Mouse (Mus musculus): Measurements from ENCODE around the gene Actbl2. TPM values are rescaled to one million over a fixed set of nuclear protein-coding genes. Genes with fewer than 3 reads are reported as not detected.

Gene Actbl2
- polyA plus RNA-seq, 1 experiment from 2014 or later = not detected

DNA sequence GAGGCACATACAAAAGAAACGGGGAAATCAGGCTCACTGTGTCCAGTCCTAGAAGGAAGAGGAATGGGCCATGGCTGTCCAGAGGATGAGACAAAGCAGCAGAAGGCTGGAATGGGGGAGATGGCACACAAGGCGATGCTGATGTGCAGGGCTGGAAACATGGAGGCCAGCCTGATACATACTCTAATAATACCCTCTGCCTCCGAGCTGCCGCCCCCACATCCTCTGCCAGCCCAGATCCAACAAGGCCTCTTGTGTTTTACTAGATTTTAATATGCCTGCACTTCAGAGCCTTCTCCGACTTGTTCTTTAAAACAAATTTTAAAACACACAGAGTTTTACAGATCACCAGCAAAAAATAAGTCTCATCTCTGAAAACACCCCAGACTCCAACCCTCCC is 14.2 kb downstream of the Actbl2 start:
- no peaks in the 10 kb centered on the region for H3K36me3 ChIP-seq (ENCODE audit: control insufficient read depth, insufficient read depth, low read length)
- no peak overlapping the region for H3K4me3 ChIP-seq (ENCODE audit: control insufficient read depth in 1 of 2, insufficient read depth in 1 of 2, low read depth in 1 of 2, low read length in 2 of 2)
- no peak overlapping the region for H3K4me2 ChIP-seq (ENCODE audit: low read length)
- H3K27ac ChIP-seq (replicated peaks in 1 of 2; ENCODE audit: control insufficient read depth in 1 of 2, insufficient read depth in 1 of 2, low read depth in 2 of 2, low read length in 2 of 2) = no peak overlapping the region
- no peak for ATAC-seq (ENCODE audit: insufficient number of reproducible peaks, insufficient read depth, low FRiP score, low read depth)
- H3K4me1 ChIP-seq (ENCODE audit: control insufficient read depth in 2 of 2, insufficient read depth in 2 of 2, low read length in 2 of 2) = peaks cover 8 to 9% of the 10 kb centered on the region in 2 experiments; a peak in 3 of 4 replicates
- H3K9me3 ChIP-seq (ENCODE audit: control insufficient read depth, low read length) = no peaks in the 10 kb centered on the region
- WGBS = 66% methylated on average over 5 of the region's 5 CpGs
- no peaks in the 10 kb centered on the region for H3K27me3 ChIP-seq (ENCODE audit: control insufficient read depth, insufficient read depth, low read length)
- H3K9ac ChIP-seq (ENCODE audit: low read length) = no peak overlapping the region

DNA sequence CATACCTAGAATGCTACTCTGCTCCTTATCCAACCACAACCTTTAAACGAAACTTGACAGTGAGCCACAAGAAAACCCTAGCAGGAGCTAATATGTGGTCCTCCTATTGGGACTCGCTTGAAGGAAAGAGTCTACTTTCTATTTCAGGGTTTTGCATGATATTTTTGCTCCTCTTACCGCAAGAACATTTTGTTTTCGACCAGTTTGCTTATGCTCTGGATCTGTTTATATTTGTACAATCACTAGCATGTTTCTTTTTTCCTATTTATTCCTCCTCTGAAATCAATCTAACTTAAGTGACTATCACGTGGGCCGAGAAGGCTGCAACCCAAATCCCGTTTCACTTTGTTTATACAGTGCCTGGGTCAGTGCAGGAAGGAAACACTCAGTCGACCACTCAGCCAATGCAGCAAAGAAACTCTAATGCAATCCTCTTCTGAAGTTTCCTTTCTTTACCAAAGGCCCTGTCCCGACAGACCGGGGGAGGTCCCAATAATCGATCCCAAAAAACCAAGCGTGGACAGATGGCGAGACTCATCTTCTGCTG is 15.0 kb downstream of the Actbl2 start:
- H3K4me1 ChIP-seq (ENCODE audit: control insufficient read depth in 2 of 2, insufficient read depth in 2 of 2, low read length in 2 of 2) = peaks cover 8 to 9% of the 10 kb centered on the region in 2 experiments; a peak in 3 of 4 replicates
- H3K4me2 ChIP-seq (ENCODE audit: low read length) = no peak overlapping the region
- H3K36me3 ChIP-seq (ENCODE audit: control insufficient read depth, insufficient read depth, low read length) = no peaks in the 10 kb centered on the region
- no peaks in the 10 kb centered on the region for H3K9me3 ChIP-seq (ENCODE audit: control insufficient read depth, low read length)
- ATAC-seq (ENCODE audit: insufficient number of reproducible peaks, insufficient read depth, low FRiP score, low read depth) = no peak
- 71% methylated on average over 13 of the region's 13 CpGs for WGBS
- H3K4me3 ChIP-seq (ENCODE audit: control insufficient read depth in 1 of 2, insufficient read depth in 1 of 2, low read depth in 1 of 2, low read length in 2 of 2) = no peak overlapping the region
- H3K9ac ChIP-seq (ENCODE audit: low read length) = no peak overlapping the region
- H3K27ac ChIP-seq (replicated peaks in 1 of 2; ENCODE audit: control insufficient read depth in 1 of 2, insufficient read depth in 1 of 2, low read depth in 2 of 2, low read length in 2 of 2) = no peak overlapping the region
- H3K27me3 ChIP-seq (ENCODE audit: control insufficient read depth, insufficient read depth, low read length) = no peaks in the 10 kb centered on the region

- Histone ChIP-seq H3K36me3 (ENCODE audit: control insufficient read depth, insufficient read depth, low read length) (no peaks in the 10 kb centered on the region), H3K9me3 (ENCODE audit: control insufficient read depth, low read length) (no peaks in the 10 kb centered on the region), H3K4me1 (ENCODE audit: control insufficient read depth in 2 of 2, insufficient read depth in 2 of 2, low read length in 2 of 2) (peaks cover 4% of the 10 kb centered on the region in 2 experiments; a peak in 2 of 4 replicates), H3K27ac (replicated peaks in 1 of 2; ENCODE audit: control insufficient read depth in 1 of 2, insufficient read depth in 1 of 2, low read depth in 2 of 2, low read length in 2 of 2) (no peak overlapping the region), H3K9ac (ENCODE audit: low read length) (no peak overlapping the region), H3K27me3 (ENCODE audit: control insufficient read depth, insufficient read depth, low read length) (no peaks in the 10 kb centered on the region), H3K4me2 (ENCODE audit: low read length) (no peak overlapping the region), H3K4me3 (ENCODE audit: control insufficient read depth in 1 of 2, insufficient read depth in 1 of 2, low read depth in 1 of 2, low read length in 2 of 2) (no peak overlapping the region)
- ATAC-seq (ENCODE audit: insufficient number of reproducible peaks, insufficient read depth, low FRiP score, low read depth) = peak; percentile 24; the same call in 1 of the 2 replicates
- 58% methylated on average over 8 of the region's 8 CpGs for WGBS
Measured at GRCm38 (mm10) chr13:111271868-111272267, 17.1 kb downstream of the Actbl2 start.

GRCm38 (mm10) chr13:111286461-111287385 is 31.9 kb downstream of the Actbl2 start:
- Histone ChIP-seq H3K27ac (replicated peaks in 1 of 2; ENCODE audit: control insufficient read depth in 1 of 2, insufficient read depth in 1 of 2, low read depth in 2 of 2, low read length in 2 of 2) (no peak overlapping the region), H3K27me3 (ENCODE audit: control insufficient read depth, insufficient read depth, low read length) (no peaks in the 10 kb centered on the region), H3K9ac (ENCODE audit: low read length) (no peak overlapping the region), H3K4me3 (ENCODE audit: control insufficient read depth in 1 of 2, insufficient read depth in 1 of 2, low read depth in 1 of 2, low read length in 2 of 2) (no peak overlapping the region), H3K4me2 (ENCODE audit: low read length) (no peak overlapping the region), H3K36me3 (ENCODE audit: control insufficient read depth, insufficient read depth, low read length) (no peaks in the 10 kb centered on the region), H3K9me3 (ENCODE audit: control insufficient read depth, low read length) (peaks cover 6% of the 10 kb centered on the region; the same call in 1 of the 2 replicates), H3K4me1 (ENCODE audit: control insufficient read depth in 2 of 2, insufficient read depth in 2 of 2, low read length in 2 of 2) (peaks cover 3 to 4% of the 10 kb centered on the region in 2 experiments; a peak in 3 of 4 replicates)
- WGBS = 84% methylated on average over 10 of the region's 10 CpGs
- no peak for ATAC-seq (ENCODE audit: insufficient number of reproducible peaks, insufficient read depth, low FRiP score, low read depth)

- ATAC-seq (ENCODE audit: insufficient number of reproducible peaks, insufficient read depth, low FRiP score, low read depth) = no peak
- Histone ChIP-seq H3K9ac (ENCODE audit: low read length) (peak overlapping the region; percentile 43; the same call in 1 of the 2 replicates), H3K9me3 (ENCODE audit: control insufficient read depth, low read length) (no peaks in the 10 kb centered on the region), H3K36me3 (ENCODE audit: control insufficient read depth, insufficient read depth, low read length) (no peaks in the 10 kb centered on the region), H3K4me2 (ENCODE audit: low read length) (peak overlapping the region; percentile 25; the same call in 1 of the 2 replicates), H3K4me3 (ENCODE audit: control insufficient read depth in 1 of 2, insufficient read depth in 1 of 2, low read depth in 1 of 2, low read length in 2 of 2) (no peak overlapping the region), H3K27me3 (ENCODE audit: control insufficient read depth, insufficient read depth, low read length) (no peaks in the 10 kb centered on the region), H3K4me1 (ENCODE audit: control insufficient read depth in 2 of 2, insufficient read depth in 2 of 2, low read length in 2 of 2) (peaks cover 18 to 23% of the 10 kb centered on the region in 2 experiments), H3K27ac (replicated peaks in 1 of 2; ENCODE audit: control insufficient read depth in 1 of 2, insufficient read depth in 1 of 2, low read depth in 2 of 2, low read length in 2 of 2) (peak overlapping the region; percentile 87 to 94)
- 42% methylated on average over 17 of the region's 17 CpGs for WGBS
Measured at GRCm38 (mm10) chr13:111291161-111291957, 36.5 kb downstream of the Actbl2 start.

DNA sequence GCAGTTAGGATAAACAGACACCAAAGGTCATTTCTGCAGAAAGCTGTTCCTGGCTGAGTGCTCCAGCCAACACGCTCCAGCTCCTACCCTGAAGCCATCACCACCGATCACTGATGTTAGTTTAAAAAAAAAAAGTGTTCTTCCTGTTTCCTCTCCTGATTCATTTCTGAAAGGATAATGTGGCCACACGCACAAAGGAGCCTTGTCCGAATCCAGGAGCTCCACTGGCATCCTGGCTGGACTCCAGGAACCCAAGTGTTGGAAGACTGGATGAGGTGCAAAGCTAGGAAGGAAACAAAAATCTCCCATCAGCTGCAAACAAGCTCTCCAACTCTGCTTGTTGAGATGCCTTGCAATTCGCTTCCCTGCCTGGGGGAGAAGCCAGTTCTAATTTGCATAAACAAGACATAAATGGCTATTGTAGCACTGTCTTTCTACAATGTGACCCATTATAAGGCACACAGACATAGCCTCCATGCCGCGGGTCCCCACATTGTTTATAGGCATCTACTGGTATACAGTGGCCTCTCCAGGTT is 37.2 kb downstream of the Actbl2 start:
- Histone ChIP-seq H3K4me2 (ENCODE audit: low read length) (peak overlapping the region; percentile 25; the same call in 1 of the 2 replicates), H3K27ac (replicated peaks in 1 of 2; ENCODE audit: control insufficient read depth in 1 of 2, insufficient read depth in 1 of 2, low read depth in 2 of 2, low read length in 2 of 2) (peak overlapping the region; percentile 87 to 94), H3K9me3 (ENCODE audit: control insufficient read depth, low read length) (no peaks in the 10 kb centered on the region), H3K36me3 (ENCODE audit: control insufficient read depth, insufficient read depth, low read length) (no peaks in the 10 kb centered on the region), H3K9ac (ENCODE audit: low read length) (peak overlapping the region; percentile 43; the same call in 1 of the 2 replicates), H3K4me3 (ENCODE audit: control insufficient read depth in 1 of 2, insufficient read depth in 1 of 2, low read depth in 1 of 2, low read length in 2 of 2) (no peak overlapping the region), H3K27me3 (ENCODE audit: control insufficient read depth, insufficient read depth, low read length) (no peaks in the 10 kb centered on the region), H3K4me1 (ENCODE audit: control insufficient read depth in 2 of 2, insufficient read depth in 2 of 2, low read length in 2 of 2) (peaks cover 18 to 27% of the 10 kb centered on the region in 2 experiments)
- peak; percentile 78 for ATAC-seq (ENCODE audit: insufficient number of reproducible peaks, insufficient read depth, low FRiP score, low read depth)
- 34% methylated on average over 7 of the region's 7 CpGs for WGBS

DNA sequence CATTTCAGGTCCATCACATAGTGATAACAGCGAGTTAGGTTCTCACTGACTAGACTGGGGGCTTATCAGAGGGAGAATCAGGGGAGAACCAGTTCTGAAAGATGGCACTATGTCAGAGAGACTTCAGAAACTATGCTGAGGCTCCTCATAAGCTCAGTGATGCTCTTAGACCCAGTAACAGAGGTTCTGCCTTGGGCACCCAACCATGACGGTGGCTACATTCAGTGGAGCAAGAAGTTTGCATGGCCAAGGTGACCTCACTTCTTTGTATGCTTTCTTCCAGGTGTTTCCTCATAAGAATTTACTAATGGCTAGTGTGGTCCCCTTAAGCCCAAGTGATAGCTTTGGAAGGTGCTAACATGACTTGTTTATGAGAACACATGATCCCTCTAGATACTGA is 38.7 kb downstream of the Actbl2 start:
- Histone ChIP-seq H3K9ac (ENCODE audit: low read length) (no peak overlapping the region), H3K27ac (replicated peaks in 1 of 2; ENCODE audit: control insufficient read depth in 1 of 2, insufficient read depth in 1 of 2, low read depth in 2 of 2, low read length in 2 of 2) (no peak overlapping the region), H3K4me1 (ENCODE audit: control insufficient read depth in 2 of 2, insufficient read depth in 2 of 2, low read length in 2 of 2) (peaks cover 18 to 27% of the 10 kb centered on the region in 2 experiments), H3K4me3 (ENCODE audit: control insufficient read depth in 1 of 2, insufficient read depth in 1 of 2, low read depth in 1 of 2, low read length in 2 of 2) (no peak overlapping the region), H3K4me2 (ENCODE audit: low read length) (no peak overlapping the region), H3K36me3 (ENCODE audit: control insufficient read depth, insufficient read depth, low read length) (no peaks in the 10 kb centered on the region), H3K27me3 (ENCODE audit: control insufficient read depth, insufficient read depth, low read length) (no peaks in the 10 kb centered on the region), H3K9me3 (ENCODE audit: control insufficient read depth, low read length) (no peaks in the 10 kb centered on the region)
- no peak for ATAC-seq (ENCODE audit: insufficient number of reproducible peaks, insufficient read depth, low FRiP score, low read depth)
- WGBS = 83% methylated on average over 2 of the region's 2 CpGs

Measured in heart, embryonic 14.5 days (tissue).